In genomic region chrX:12123687-12124087, GRCm38 (mm10) we compare ENCODE assay signal across 11 mouse cellular contexts. TPM values are rescaled to one million over a fixed set of nuclear protein-coding genes. Genes with fewer than 3 reads are reported as not detected.
DNase-seq lines count a peak whose midpoint lies in the region; ATAC-seq lines count a peak whose summit lies in the region.
"Had no signal": no experiment of that assay in that cellular context is flagged by ENCODE, and none has a peak within 500 bp of the region (broad histone marks: within the 10 kb centered on the region; RNA-seq: fewer than 3 reads in every experiment).

No protein-coding gene starts in this region.

- peaks cover 40% of the 10 kb centered on the region for H3K27me3 ChIP-seq in heart, embryonic 11.5 days (ENCODE audit: control insufficient read depth, insufficient read depth, low read length)
- H3K27me3 ChIP-seq in midbrain, embryonic 11.5 days (ENCODE audit: control insufficient read depth, insufficient read depth, low read length), result peaks cover 24% of the 10 kb centered on the region
- H3K27me3 ChIP-seq in midbrain, embryonic 14.5 days (ENCODE audit: control insufficient read depth, insufficient read depth, low read length), result peaks cover under 1% of the 10 kb centered on the region; the same call in 1 of the 2 replicates
- H3K27me3 ChIP-seq in heart, embryonic 15.5 days, result peaks cover 31% of the 10 kb centered on the region
- H3K27me3 ChIP-seq in midbrain, embryonic 15.5 days (replicated peaks), result peaks cover 21% of the 10 kb centered on the region

- WGBS in heart, embryonic 11.5 days (ENCODE audit: insufficient replicate concordance), result 9% methylated on average over 6 of the region's 6 CpGs
- 5% methylated on average over 6 of the region's 6 CpGs for WGBS in midbrain, embryonic 11.5 days
- 13% methylated on average over 6 of the region's 6 CpGs for WGBS in midbrain, embryonic 14.5 days
- 11% methylated on average over 6 of the region's 6 CpGs for WGBS in heart, embryonic 15.5 days
- WGBS in midbrain, embryonic 15.5 days, result 15% methylated on average over 6 of the region's 6 CpGs

- no peaks in the 10 kb centered on the region for H3K36me3 ChIP-seq in heart, embryonic 11.5 days (ENCODE audit: control insufficient read depth, insufficient read depth, low read length)
- H3K36me3 ChIP-seq in midbrain, embryonic 11.5 days (ENCODE audit: control insufficient read depth, insufficient read depth, low read length), result no peaks in the 10 kb centered on the region
- H3K36me3 ChIP-seq in midbrain, embryonic 14.5 days (ENCODE audit: control insufficient read depth, insufficient read depth, low read length), result no peaks in the 10 kb centered on the region
- no peaks in the 10 kb centered on the region for H3K36me3 ChIP-seq in heart, embryonic 15.5 days
- H3K36me3 ChIP-seq in midbrain, embryonic 15.5 days (replicated peaks), result no peaks in the 10 kb centered on the region

- intact Hi-C loops in heart, postnatal 36 days (cut with DNase I), result no loop called here
- intact Hi-C loops in gastrocnemius, postnatal 36 days (cut with DNase I), result no loop called here

- H3K27ac ChIP-seq in heart, embryonic 11.5 days (ENCODE audit: low read depth, low read length), result peak overlapping the region; percentile 82
- peak overlapping the region; percentile 32; the same call in 1 of the 2 replicates for H3K27ac ChIP-seq in midbrain, embryonic 11.5 days (ENCODE audit: low read depth, low read length)
- H3K27ac ChIP-seq in midbrain, embryonic 14.5 days (replicated peaks; ENCODE audit: low read depth, low read length), result no peak overlapping the region
- peak overlapping the region; percentile 57 for H3K27ac ChIP-seq in heart, embryonic 15.5 days
- no peak overlapping the region for H3K27ac ChIP-seq in midbrain, embryonic 15.5 days

- H3K4me3 ChIP-seq in heart, embryonic 11.5 days (ENCODE audit: low read depth, low read length), result no peak overlapping the region
- no peak overlapping the region for H3K4me3 ChIP-seq in midbrain, embryonic 11.5 days (ENCODE audit: low read depth, low read length)
- H3K4me3 ChIP-seq in midbrain, embryonic 14.5 days (replicated peaks; ENCODE audit: low read depth, low read length), result no peak overlapping the region
- no peak overlapping the region for H3K4me3 ChIP-seq in heart, embryonic 15.5 days
- no peak overlapping the region for H3K4me3 ChIP-seq in midbrain, embryonic 15.5 days

- peak overlapping the region; percentile 54; the same call in 1 of the 2 replicates for H3K9ac ChIP-seq in heart, embryonic 11.5 days (ENCODE audit: low read depth, low read length)
- H3K9ac ChIP-seq in midbrain, embryonic 11.5 days (ENCODE audit: low read length), result no peak overlapping the region
- no peak overlapping the region for H3K9ac ChIP-seq in midbrain, embryonic 14.5 days (replicated peaks; ENCODE audit: low read length)
- no peak overlapping the region for H3K9ac ChIP-seq in heart, embryonic 15.5 days
- H3K9ac ChIP-seq in midbrain, embryonic 15.5 days, result no peak overlapping the region

- peak overlapping the region; percentile 38 for H3K4me2 ChIP-seq in heart, embryonic 11.5 days
- H3K4me2 ChIP-seq in midbrain, embryonic 11.5 days, result no peak overlapping the region; the same call in 1 of the 2 replicates
- no peak overlapping the region for H3K4me2 ChIP-seq in midbrain, embryonic 14.5 days (ENCODE audit: low read length)
- H3K4me2 ChIP-seq in heart, embryonic 15.5 days, result peak overlapping the region; percentile 47
- 0 out of 2 replicates have a peak overlapping the region, but pooled peaks have one; percentile 9 for H3K4me2 ChIP-seq in midbrain, embryonic 15.5 days

- no peaks in the 10 kb centered on the region for H3K9me3 ChIP-seq in heart, embryonic 11.5 days (replicated peaks; ENCODE audit: control insufficient read depth, low read length)
- H3K9me3 ChIP-seq in midbrain, embryonic 11.5 days (ENCODE audit: control insufficient read depth, low read length), result no peaks in the 10 kb centered on the region
- no peaks in the 10 kb centered on the region for H3K9me3 ChIP-seq in midbrain, embryonic 14.5 days (ENCODE audit: control insufficient read depth, low read length)
- no peaks in the 10 kb centered on the region for H3K9me3 ChIP-seq in heart, embryonic 15.5 days (replicated peaks)
- H3K9me3 ChIP-seq in midbrain, embryonic 15.5 days, result no peaks in the 10 kb centered on the region

- ATAC-seq in heart, embryonic 11.5 days (replicated peaks; ENCODE audit: insufficient number of reproducible peaks, low FRiP score, low TSS enrichment), result no peak
- no peak for ATAC-seq in midbrain, embryonic 11.5 days (ENCODE audit: low FRiP score)
- ATAC-seq in midbrain, embryonic 14.5 days (ENCODE audit: low FRiP score, low TSS enrichment), result no peak
- no peak for ATAC-seq in heart, embryonic 15.5 days (replicated peaks; ENCODE audit: insufficient number of reproducible peaks, insufficient read depth, low FRiP score, low read depth)
- no peak for ATAC-seq in midbrain, embryonic 15.5 days (replicated peaks)

- peaks cover 20% of the 10 kb centered on the region for H3K4me1 ChIP-seq in heart, embryonic 11.5 days (ENCODE audit: control insufficient read depth, insufficient read depth, low read length)
- H3K4me1 ChIP-seq in midbrain, embryonic 11.5 days (ENCODE audit: control insufficient read depth, insufficient read depth, low read length), result peaks cover 32% of the 10 kb centered on the region
- H3K4me1 ChIP-seq in midbrain, embryonic 14.5 days (ENCODE audit: control insufficient read depth, insufficient read depth, low read length), result peaks cover 20% of the 10 kb centered on the region
- peaks cover 28% of the 10 kb centered on the region for H3K4me1 ChIP-seq in heart, embryonic 15.5 days (replicated peaks)
- peaks cover 36% of the 10 kb centered on the region for H3K4me1 ChIP-seq in midbrain, embryonic 15.5 days

- no peak for DNase-seq in heart, postnatal 36 days
- peak; percentile 90 for DNase-seq in midbrain, embryonic 11.5 days (ENCODE audit: low spot score, missing footprints)
- DNase-seq in midbrain, embryonic 14.5 days, result no peak
- no peak for DNase-seq in gastrocnemius, postnatal 36 days
- no peak for DNase-seq in layer of hippocampus, adult 11-12 months (ENCODE audit: low spot score)
- DNase-seq: gastrocnemius, postnatal 14 days; layer of hippocampus, postnatal 36 days; thymus, adult 2 months had no signal

RNA-seq across cellular contexts. Expression of gene Bcor, which starts 36.5 kb away (rescaled TPM):
- 18.7 and 20.2 TPM in 2 replicates for polyA plus RNA-seq in heart, embryonic 11.5 days (2014; fragmentation: Nextera tagmentation; extraction: Ambion mirVana)
- 10 to 100 TPM; 20.0 to 25.9 TPM for total RNA-seq in heart, postnatal 36 days (2021)
- polyA plus RNA-seq in midbrain, embryonic 11.5 days (2014; fragmentation: Nextera tagmentation; extraction: Ambion mirVana), result 26.3 and 27.7 TPM in 2 replicates
- polyA plus RNA-seq in midbrain, embryonic 14.5 days (2014; fragmentation: Nextera tagmentation; extraction: Ambion mirVana), result 20.8 and 26.6 TPM in 2 replicates
- 11.7 and 14.9 TPM in 2 replicates for polyA plus RNA-seq in heart, embryonic 15.5 days (2015; fragmentation: Nextera tagmentation; extraction: Ambion mirVana)
- polyA plus RNA-seq in midbrain, embryonic 15.5 days (2015; fragmentation: Nextera tagmentation; extraction: Ambion mirVana), result 18.4 and 18.8 TPM in 2 replicates
- total RNA-seq in gastrocnemius, postnatal 36 days (2021), result 10 to 100 TPM; 10.4 to 14.4 TPM

Comparison
In these comparisons a context has a peak if more than half of its experiments do, and no peak if none do; other contexts are left out.
1. H3K27ac ChIP-seq: peak in heart, embryonic 11.5 days (single experiment), midbrain, embryonic 11.5 days (single experiment) and heart, embryonic 15.5 days (single experiment); none in midbrain, embryonic 14.5 days (single experiment) and midbrain, embryonic 15.5 days (single experiment).
2. H3K4me2 ChIP-seq: peak in heart, embryonic 11.5 days (single experiment), heart, embryonic 15.5 days (single experiment) and midbrain, embryonic 15.5 days (single experiment); none in midbrain, embryonic 11.5 days (single experiment) and midbrain, embryonic 14.5 days (single experiment).